Mouse (Mus musculus): ENCODE data around the gene Ing1. TPM values are rescaled to one million over a fixed set of nuclear protein-coding genes. Genes with fewer than 3 reads are reported as not detected.

Gene Ing1
- total and polyA plus RNA-seq, 2 experiments from 2014 or later: 17.8 to 39.0 TPM

DNA sequence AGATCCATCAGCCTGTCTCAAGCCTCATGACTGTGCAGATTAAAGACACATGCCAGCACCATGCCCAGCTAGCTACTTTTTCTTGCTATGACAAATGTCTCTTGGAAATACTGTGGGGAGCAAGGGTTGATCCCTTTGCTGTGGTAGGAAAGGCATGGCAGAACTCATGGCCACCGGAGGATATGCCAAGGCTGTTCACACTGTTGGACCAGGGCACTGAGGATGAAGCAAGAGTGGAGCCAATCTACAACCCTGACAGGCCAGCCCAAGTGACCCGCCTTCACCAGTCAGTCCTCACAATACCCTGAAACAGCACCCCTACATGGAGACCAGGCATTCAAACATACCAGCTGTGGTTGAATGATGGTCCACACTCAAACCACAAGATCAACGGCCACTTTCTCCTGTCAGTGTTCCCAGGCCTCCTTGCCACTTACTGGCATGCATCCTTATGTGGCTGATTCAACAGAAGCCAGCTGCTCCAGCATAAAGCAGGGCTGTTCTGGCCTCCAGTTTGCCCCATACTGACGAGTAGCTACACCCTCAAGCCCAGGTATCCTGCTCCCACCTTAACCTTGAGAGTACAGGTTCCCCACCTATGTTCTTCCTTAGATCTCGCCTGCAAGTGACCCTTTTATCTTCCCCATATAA is 45.1 kb downstream of the Ing1 start:
- H3K9me3 ChIP-seq (ENCODE audit: low read length): no peaks in the 10 kb centered on the region
- H3K27ac ChIP-seq (ENCODE audit: low read depth, low read length): no peak overlapping the region
- 89% methylated on average over 5 of the region's 5 CpGs for WGBS
- H3K4me1 ChIP-seq (ENCODE audit: insufficient read depth, low read length): no peaks in the 10 kb centered on the region
- H3K27me3 ChIP-seq (ENCODE audit: insufficient read depth, low read length): no peaks in the 10 kb centered on the region
- H3K9ac ChIP-seq (replicated peaks; ENCODE audit: low read length, poor library complexity, severe bottlenecking): no peak overlapping the region
- H3K4me3 ChIP-seq (ENCODE audit: low read depth, low read length): no peak overlapping the region
- H3K36me3 ChIP-seq (ENCODE audit: insufficient read depth, low read length): no peaks in the 10 kb centered on the region
- no peak for TF ChIP-seq CTCF (IDR thresholded peaks at IDR 0.05)
- no peak overlapping the region for H3K4me2 ChIP-seq (ENCODE audit: low read depth, low read length, poor library complexity, severe bottlenecking)
- DNase-seq (ENCODE audit: low spot score) (no peak), ATAC-seq (ENCODE audit: low FRiP score) (no peak)

DNA sequence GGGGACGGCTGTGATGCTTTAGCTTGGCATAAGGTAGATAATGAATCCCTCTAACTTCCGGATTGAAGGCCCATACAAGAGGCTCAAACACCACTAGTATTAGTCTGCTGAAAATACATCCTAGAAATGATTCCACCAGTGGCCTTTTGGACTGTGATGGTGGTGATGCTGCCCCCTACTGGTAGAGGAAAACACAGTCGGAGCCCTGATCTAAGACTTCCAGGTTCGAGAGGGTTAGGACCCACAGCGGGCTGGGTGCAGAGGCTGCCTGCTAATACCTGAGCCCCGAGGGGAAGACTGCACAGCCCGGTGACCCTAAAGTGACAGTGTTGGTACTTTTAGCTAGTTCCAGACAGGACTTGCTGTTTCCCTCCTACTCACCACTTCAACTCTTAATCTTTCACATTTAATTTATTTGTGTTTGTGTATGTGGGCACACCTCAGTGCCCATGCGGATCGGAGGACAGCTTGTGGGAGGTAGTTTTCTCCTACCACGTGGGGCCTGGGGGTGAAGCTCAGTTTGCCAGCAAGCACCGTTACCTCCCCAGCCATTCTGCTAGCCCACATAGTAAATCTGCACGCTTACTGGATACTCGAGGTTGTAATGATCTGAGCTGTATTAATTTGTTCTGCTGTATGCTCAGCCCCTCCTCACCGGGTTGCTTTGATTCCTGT is 46.8 kb downstream of the Ing1 start:
- Histone ChIP-seq H3K27ac (ENCODE audit: low read depth, low read length) (no peak overlapping the region), H3K27me3 (ENCODE audit: insufficient read depth, low read length) (no peaks in the 10 kb centered on the region), H3K4me3 (ENCODE audit: low read depth, low read length) (no peak overlapping the region), H3K4me1 (ENCODE audit: insufficient read depth, low read length) (no peaks in the 10 kb centered on the region), H3K9me3 (ENCODE audit: low read length) (no peaks in the 10 kb centered on the region), H3K9ac (replicated peaks; ENCODE audit: low read length, poor library complexity, severe bottlenecking) (no peak overlapping the region), H3K4me2 (ENCODE audit: low read depth, low read length, poor library complexity, severe bottlenecking) (no peak overlapping the region), H3K36me3 (ENCODE audit: insufficient read depth, low read length) (no peaks in the 10 kb centered on the region)
- TF ChIP-seq CTCF (IDR thresholded peaks at IDR 0.05): peak; percentile 88
- peak; percentile 71 for DNase-seq (ENCODE audit: low spot score)
- ATAC-seq (ENCODE audit: low FRiP score): no peak
- 42% methylated on average over 14 of the region's 14 CpGs for WGBS

DNA sequence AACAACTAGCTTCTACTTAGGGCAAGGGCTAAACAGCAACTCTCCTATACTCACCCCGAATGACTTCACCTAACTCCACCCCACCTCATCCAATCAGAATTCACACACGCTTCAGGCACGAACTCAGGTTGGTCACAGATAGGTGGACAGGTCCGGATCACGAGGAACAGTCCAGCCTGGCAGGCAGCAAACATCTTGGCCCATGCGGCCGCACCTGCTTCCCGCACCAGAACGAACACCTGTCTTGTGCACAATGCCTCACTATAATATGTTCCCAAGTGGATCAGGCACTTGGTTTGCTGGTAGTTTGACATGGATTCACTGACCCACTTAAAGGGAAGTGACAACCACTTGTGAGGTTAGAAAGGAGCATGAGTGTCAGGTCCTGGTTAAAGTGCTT is 53.5 kb downstream of the Ing1 start:
- Histone ChIP-seq H3K27ac (ENCODE audit: low read depth, low read length) (no peak overlapping the region), H3K9me3 (ENCODE audit: low read length) (no peaks in the 10 kb centered on the region), H3K36me3 (ENCODE audit: insufficient read depth, low read length) (peaks cover 20% of the 10 kb centered on the region), H3K4me1 (ENCODE audit: insufficient read depth, low read length) (no peaks in the 10 kb centered on the region), H3K4me2 (ENCODE audit: low read depth, low read length, poor library complexity, severe bottlenecking) (no peak overlapping the region), H3K4me3 (ENCODE audit: low read depth, low read length) (no peak overlapping the region), H3K27me3 (ENCODE audit: insufficient read depth, low read length) (no peaks in the 10 kb centered on the region), H3K9ac (replicated peaks; ENCODE audit: low read length, poor library complexity, severe bottlenecking) (no peak overlapping the region)
- no peak for TF ChIP-seq CTCF (IDR thresholded peaks at IDR 0.05)
- WGBS: 98% methylated on average over 9 of the region's 9 CpGs
- no peak for DNase-seq (ENCODE audit: low spot score)
- ATAC-seq (ENCODE audit: low FRiP score): no peak

Other genes with a start within 250 kb of the Ing1 start
- gene Col4a2, start 242.8 kb upstream of the Ing1 start, total RNA-seq (2014; rRNA removed): 92.5 and 103 TPM in 2 replicates
- gene Col4a2, start 242.8 kb upstream of the Ing1 start, polyA plus RNA-seq (2015; fragmentation: Nextera tagmentation; extraction: Ambion mirVana): 30.0 and 31.3 TPM in 2 replicates
- gene Col4a1, start 242.7 kb upstream of the Ing1 start, total RNA-seq (2014; rRNA removed): 193 and 219 TPM in 2 replicates
- gene Col4a1, start 242.7 kb upstream of the Ing1 start, polyA plus RNA-seq (2015; fragmentation: Nextera tagmentation; extraction: Ambion mirVana): 45.2 and 48.2 TPM in 2 replicates
- 0.28 and 0.60 TPM in 2 replicates for gene Rab20, start 76.9 kb upstream of the Ing1 start, total RNA-seq (2014; rRNA removed)
- gene Rab20, start 76.9 kb upstream of the Ing1 start, polyA plus RNA-seq (2015; fragmentation: Nextera tagmentation; extraction: Ambion mirVana): 0.58 and 0.72 TPM in 2 replicates
- gene Naxd, start 58.1 kb upstream of the Ing1 start, total RNA-seq (2014; rRNA removed): 88.6 and 89.7 TPM in 2 replicates
- 106 and 118 TPM in 2 replicates for gene Naxd, start 58.1 kb upstream of the Ing1 start, polyA plus RNA-seq (2015; fragmentation: Nextera tagmentation; extraction: Ambion mirVana)
- gene Cars2, start 4.8 kb upstream of the Ing1 start, total RNA-seq (2014; rRNA removed): 35.5 and 39.3 TPM in 2 replicates
- gene Cars2, start 4.8 kb upstream of the Ing1 start, polyA plus RNA-seq (2015; fragmentation: Nextera tagmentation; extraction: Ambion mirVana): 19.5 and 20.1 TPM in 2 replicates
- gene Ankrd10, start 80.2 kb downstream of the Ing1 start, total RNA-seq (2014; rRNA removed): 126 and 127 TPM in 2 replicates
- 75.1 and 86.0 TPM in 2 replicates for gene Ankrd10, start 80.2 kb downstream of the Ing1 start, polyA plus RNA-seq (2015; fragmentation: Nextera tagmentation; extraction: Ambion mirVana)
- not detected in 2 replicates for gene 1700016D06Rik, start 145.5 kb downstream of the Ing1 start, total RNA-seq (2014; rRNA removed)
- gene 1700016D06Rik, start 145.5 kb downstream of the Ing1 start, polyA plus RNA-seq (2015; fragmentation: Nextera tagmentation; extraction: Ambion mirVana): 0.47 and 0.48 TPM in 2 replicates
- gene Arhgef7, start 172.2 kb downstream of the Ing1 start, total RNA-seq (2014; rRNA removed): 87.5 and 124 TPM in 2 replicates
- gene Arhgef7, start 172.2 kb downstream of the Ing1 start, polyA plus RNA-seq (2015; fragmentation: Nextera tagmentation; extraction: Ambion mirVana): 54.3 and 55.3 TPM in 2 replicates